Mouse (Mus musculus) lung, postnatal 0 days (tissue): ENCODE results near the gene Ppp2r5d. TPM values are rescaled to one million over a fixed set of nuclear protein-coding genes. Genes with fewer than 3 reads are reported as not detected.
A peak's percentile ranks its signal among the peaks of the same experiment; 100 is the strongest.

ENCODE experiments used
- ATAC-seq: fragments of 200-750 bp; cut with Nextera tagmentation; 2 replicates; pipeline ENCODE4 v1.8.0; 2017; ENCODE audit warnings: moderate library complexity
- DNase-seq: peaks from one replicate; pipeline ENCODE4 v3.0.0-alpha.2; 2016; ENCODE audit warnings: low spot score
- H3K27ac ChIP-seq: fragments of 300-500 bp; sonication (generic); 2 replicates; pipeline ENCODE4 v1.5.1; 2014; ENCODE audit warnings: antibody characterized with exemption, mild to moderate bottlenecking, low read length, mixed read lengths
- H3K27me3 ChIP-seq: fragments of 300-500 bp; sonication (generic); replicated peaks from 2 replicates; pipeline ENCODE4 v1.6.1; 2014; ENCODE audit warnings: low read length, mixed read lengths; ENCODE audit not compliant: insufficient read depth
- H3K36me3 ChIP-seq: fragments of 300-500 bp; sonication (generic); 2 replicates; pipeline ENCODE4 v1.6.1; 2014; ENCODE audit warnings: low read length, mixed read lengths; ENCODE audit not compliant: insufficient read depth
- H3K4me1 ChIP-seq: fragments of 300-500 bp; sonication (generic); 2 replicates; pipeline ENCODE4 v1.6.1; 2014; ENCODE audit warnings: antibody characterized with exemption, low read depth, low read length, mixed read lengths; ENCODE audit not compliant: insufficient read depth
- H3K4me2 ChIP-seq: fragments of 300-500 bp; sonication (generic); replicated peaks from 2 replicates; pipeline ENCODE4 v1.6.1; 2014; ENCODE audit warnings: low read depth, mild to moderate bottlenecking, low read length, moderate library complexity, mixed read lengths
- H3K4me3 ChIP-seq: fragments of 300-500 bp; sonication (generic); 2 replicates; pipeline ENCODE4 v1.5.1; 2014; ENCODE audit warnings: low read depth, low read length
- H3K9ac ChIP-seq: fragments of 300-500 bp; sonication (generic); replicated peaks from 2 replicates; pipeline ENCODE4 v1.6.1; 2014; ENCODE audit warnings: low read depth, mild to moderate bottlenecking
- H3K9me3 ChIP-seq: fragments of 300-500 bp; sonication (generic); 2 replicates; pipeline ENCODE4 v1.6.1; 2016; ENCODE audit warnings: low read length, mixed read lengths
- CTCF ChIP-seq: IDR thresholded peaks from 2 replicates; pipeline ENCODE4 v1.5.1; 2016; ENCODE audit warnings: antibody characterized with exemption, mild to moderate bottlenecking
- EP300 ChIP-seq: IDR thresholded peaks from 2 replicates; pipeline ENCODE4 v1.6.1; 2016; ENCODE audit warnings: antibody characterized with exemption, mild to moderate bottlenecking, control low read depth
- WGBS: fragments of 180-500 bp; shearing (Covaris S2); extraction: QIAGEN DNeasy Blood & Tissue Kit; methylation state at CpG from one replicate; pipeline ENCODE4 v1.1.7; 2014; 5-methylcytosine and 5-hydroxymethylcytosine counted together
- polyA plus RNA-seq: library from polyadenylated mRNA; unstranded; fragments of >200 nt; fragmentation: Nextera tagmentation; extraction: Ambion mirVana; gene quantifications from 2 replicates; pipeline ENCODE4 v1.2.1, GENCODE M21; 2015

The Ppp2r5d gene
- polyA plus RNA-seq, 1 experiment from 2014 or later = 31.8 TPM

GRCm38 (mm10) chr17:46725273-46725672 is 20.4 kb upstream of the Ppp2r5d start:
- Histone ChIP-seq H3K27ac (no peak overlapping the region), H3K36me3 (peaks cover 10% of the 10 kb centered on the region), H3K4me2 (no peak overlapping the region), H3K9ac (no peak overlapping the region), H3K9me3 (no peaks in the 10 kb centered on the region), H3K4me3 (no peak overlapping the region), H3K4me1 (0 out of 2 replicates have a peak, but pooled peaks cover 3% of the 10 kb centered on the region), H3K27me3 (no peaks in the 10 kb centered on the region)
- TF ChIP-seq CTCF (peak; percentile 74), EP300 (no peak)
- 64% methylated on average over 9 of the region's 9 CpGs for WGBS
- ATAC-seq = 0 out of 2 replicates have a peak, but pooled peaks have one; percentile 3
- peak; percentile 66 for DNase-seq

GRCm38 (mm10) chr17:46724477-46725084 is 19.7 kb upstream of the Ppp2r5d start:
- TF ChIP-seq EP300 (no peak), CTCF (no peak)
- WGBS = 75% methylated on average over 17 of the region's 20 CpGs
- ATAC-seq = no peak

GRCm38 (mm10) chr17:46721077-46721476 is 16.2 kb upstream of the Ppp2r5d start:
- Histone ChIP-seq H3K4me3 (no peak overlapping the region), H3K4me1 (no peaks in the 10 kb centered on the region), H3K9ac (no peak overlapping the region), H3K4me2 (no peak overlapping the region), H3K27me3 (no peaks in the 10 kb centered on the region), H3K9me3 (no peaks in the 10 kb centered on the region), H3K36me3 (peaks cover 10% of the 10 kb centered on the region), H3K27ac (no peak overlapping the region)
- TF ChIP-seq EP300 (no peak), CTCF (no peak)
- WGBS = 84% methylated on average over 7 of the region's 7 CpGs
- no peak for ATAC-seq
- no peak for DNase-seq

More at GRCm38 (mm10) chr17:46724477-46725084, 19.7 kb upstream of the Ppp2r5d start:
- H3K27ac ChIP-seq = no peak overlapping the region
- no peaks in the 10 kb centered on the region for H3K9me3 ChIP-seq
- H3K36me3 ChIP-seq = peaks cover 10% of the 10 kb centered on the region
- H3K4me1 ChIP-seq = 0 out of 2 replicates have a peak, but pooled peaks cover 3% of the 10 kb centered on the region
- no peaks in the 10 kb centered on the region for H3K27me3 ChIP-seq
- no peak overlapping the region for H3K4me3 ChIP-seq
- H3K9ac ChIP-seq = no peak overlapping the region
- DNase-seq = no peak
- no peak overlapping the region for H3K4me2 ChIP-seq

GRCm38 (mm10) chr17:46714756-46715481 is 10.0 kb upstream of the Ppp2r5d start:
- Histone ChIP-seq H3K27me3 (no peaks in the 10 kb centered on the region), H3K9me3 (no peaks in the 10 kb centered on the region), H3K27ac (no peak overlapping the region), H3K4me3 (no peak overlapping the region), H3K9ac (no peak overlapping the region), H3K36me3 (0 out of 2 replicates have a peak, but pooled peaks cover 4% of the 10 kb centered on the region), H3K4me1 (peaks cover 12% of the 10 kb centered on the region; the same call in 1 of the 2 replicates), H3K4me2 (no peak overlapping the region)
- TF ChIP-seq CTCF (peak; percentile 23; the same call in 1 of the 2 replicates), EP300 (no peak)
- 90% methylated on average over 11 of the region's 11 CpGs for WGBS
- DNase-seq (no peak), ATAC-seq (no peak)

- 86% methylated on average over 9 of the region's 9 CpGs for WGBS
- TF ChIP-seq EP300 (no peak), CTCF (no peak)
- no peaks in the 10 kb centered on the region for H3K9me3 ChIP-seq
- H3K27me3 ChIP-seq = no peaks in the 10 kb centered on the region
- no peak overlapping the region for H3K4me3 ChIP-seq
- no peak overlapping the region for H3K27ac ChIP-seq
- H3K4me1 ChIP-seq = peaks cover 12% of the 10 kb centered on the region; the same call in 1 of the 2 replicates
- 0 out of 2 replicates have a peak, but pooled peaks cover 4% of the 10 kb centered on the region for H3K36me3 ChIP-seq
- ATAC-seq (no peak), DNase-seq (no peak)
- H3K9ac ChIP-seq = no peak overlapping the region
- H3K4me2 ChIP-seq = no peak overlapping the region
Measured at GRCm38 (mm10) chr17:46713849-46714248, 8.9 kb upstream of the Ppp2r5d start.

GRCm38 (mm10) chr17:46712442-46712841 is 7.5 kb upstream of the Ppp2r5d start:
- H3K9me3 ChIP-seq = no peaks in the 10 kb centered on the region
- ATAC-seq = no peak
- no peak overlapping the region for H3K27ac ChIP-seq
- no peak for DNase-seq
- WGBS = 40% methylated on average over 7 of the region's 7 CpGs
- H3K9ac ChIP-seq = peak overlapping the region; percentile 86
- H3K27me3 ChIP-seq = no peaks in the 10 kb centered on the region
- peak overlapping the region; percentile 98 for H3K4me2 ChIP-seq
- peaks cover 12% of the 10 kb centered on the region; the same call in 1 of the 2 replicates for H3K4me1 ChIP-seq
- TF ChIP-seq EP300 (no peak), CTCF (no peak)
- 0 out of 2 replicates have a peak, but pooled peaks cover 4% of the 10 kb centered on the region for H3K36me3 ChIP-seq
- peak overlapping the region; percentile 100 for H3K4me3 ChIP-seq
